Comparison of ENCODE assay signal across 8 mouse cellular contexts in genomic region chr19:27429281-27429680, GRCm38 (mm10). TPM values are rescaled to one million over a fixed set of nuclear protein-coding genes. Genes with fewer than 3 reads are reported as not detected.
DNase-seq lines count a peak whose midpoint lies in the region; ATAC-seq and TF ChIP-seq lines count a peak whose summit lies in the region.

No protein-coding gene starts in this region.

- peaks cover 16% of the 10 kb centered on the region for H3K36me3 ChIP-seq in lung, embryonic 14.5 days (ENCODE audit: insufficient read depth)
- H3K36me3 ChIP-seq in embryonic facial prominence, embryonic 14.5 days (ENCODE audit: control insufficient read depth, insufficient read depth, low read length): peaks cover 16% of the 10 kb centered on the region
- H3K36me3 ChIP-seq in limb, embryonic 12.5 days: peaks cover 14% of the 10 kb centered on the region

- under 1% methylated on average over 16 of the region's 16 CpGs for WGBS in lung, embryonic 14.5 days
- under 1% methylated on average over 14 of the region's 16 CpGs for WGBS in embryonic facial prominence, embryonic 14.5 days
- under 1% methylated on average over 16 of the region's 16 CpGs for WGBS in limb, embryonic 12.5 days
- under 1% methylated on average over 16 of the region's 16 CpGs for WGBS in olfactory bulb, adult 2 months

- H3K27ac ChIP-seq in lung, embryonic 14.5 days (ENCODE audit: low read depth): 0 out of 2 replicates have a peak overlapping the region, but pooled peaks have one; percentile 2
- H3K27ac ChIP-seq in embryonic facial prominence, embryonic 14.5 days (replicated peaks; ENCODE audit: low read depth, low read length): peak overlapping the region; percentile 56; the same call in 1 of the 2 replicates
- H3K27ac ChIP-seq in limb, embryonic 12.5 days: no peak overlapping the region
- no peak overlapping the region for H3K27ac ChIP-seq in olfactory bulb, adult 2 months (ENCODE audit: insufficient read depth, low read depth, low read length)

- H3K4me3 ChIP-seq in lung, embryonic 14.5 days (ENCODE audit: low read depth, low read length): peak overlapping the region; percentile 71
- H3K4me3 ChIP-seq in embryonic facial prominence, embryonic 14.5 days (ENCODE audit: low read depth, low read length): peak overlapping the region; percentile 78
- peak overlapping the region; percentile 77 for H3K4me3 ChIP-seq in limb, embryonic 12.5 days (replicated peaks)
- peak overlapping the region; percentile 63 for H3K4me3 ChIP-seq in olfactory bulb, adult 2 months (ENCODE audit: insufficient read depth, low read depth, low read length)

- H3K9me3 ChIP-seq in lung, embryonic 14.5 days (ENCODE audit: low read depth, low read length): no peaks in the 10 kb centered on the region
- H3K9me3 ChIP-seq in embryonic facial prominence, embryonic 14.5 days (ENCODE audit: control insufficient read depth, low read length): no peaks in the 10 kb centered on the region
- no peaks in the 10 kb centered on the region for H3K9me3 ChIP-seq in limb, embryonic 12.5 days

- peak overlapping the region; percentile 56 for H3K9ac ChIP-seq in lung, embryonic 14.5 days
- H3K9ac ChIP-seq in embryonic facial prominence, embryonic 14.5 days (ENCODE audit: low read depth, low read length): peak overlapping the region; percentile 70
- peak overlapping the region; percentile 61 for H3K9ac ChIP-seq in limb, embryonic 12.5 days (replicated peaks)

- TF ChIP-seq POLR2A in olfactory bulb, adult 2 months (IDR thresholded peaks at IDR 0.05; ENCODE audit: insufficient read depth, low read depth, low read length): no peak

- H3K27me3 ChIP-seq in lung, embryonic 14.5 days (ENCODE audit: insufficient read depth, low read length): no peaks in the 10 kb centered on the region
- no peaks in the 10 kb centered on the region for H3K27me3 ChIP-seq in embryonic facial prominence, embryonic 14.5 days (replicated peaks; ENCODE audit: control insufficient read depth, insufficient read depth, low read length)
- H3K27me3 ChIP-seq in limb, embryonic 12.5 days: no peaks in the 10 kb centered on the region

- ATAC-seq in lung, embryonic 14.5 days (ENCODE audit: insufficient read depth): no peak; the same call in 1 of the 2 replicates
- peak; percentile 15; the same call in 1 of the 2 replicates for ATAC-seq in embryonic facial prominence, embryonic 14.5 days (ENCODE audit: low read depth)
- ATAC-seq in limb, embryonic 12.5 days (ENCODE audit: insufficient number of reproducible peaks, insufficient read depth, low FRiP score, low TSS enrichment, low read depth): no peak

- no peak for TF ChIP-seq CTCF in lung, embryonic 14.5 days (IDR thresholded peaks at IDR 0.05; ENCODE audit: low read depth)
- TF ChIP-seq CTCF in olfactory bulb, adult 2 months (IDR thresholded peaks at IDR 0.05; ENCODE audit: insufficient read depth, low read depth, low read length): no peak

- H3K4me2 ChIP-seq in lung, embryonic 14.5 days: peak overlapping the region; percentile 76
- peak overlapping the region; percentile 78 for H3K4me2 ChIP-seq in embryonic facial prominence, embryonic 14.5 days (ENCODE audit: low read depth, low read length)
- H3K4me2 ChIP-seq in limb, embryonic 12.5 days: peak overlapping the region; percentile 80

- intact Hi-C loops in left cerebral cortex, postnatal 14 days (cut with DNase I): loop anchor here (5.0 to 10.0 kb wide), 4 partner anchors 177 to 697 kb away; no protein-coding TSS in a partner anchor

- peak; percentile 31 for DNase-seq in lung, embryonic 14.5 days
- DNase-seq in lung, adult 18-20 months: no peak
- DNase-seq in embryonic facial prominence, embryonic 14.5 days (ENCODE audit: low spot score): peak; percentile 2
- DNase-seq in cerebellum, adult 11 months: no peak
- DNase-seq in left cerebral cortex, postnatal 14 days (ENCODE audit: low spot score in 2 of 2): no peak
- no peak for DNase-seq in spleen, adult 18-20 months

- H3K4me1 ChIP-seq in lung, embryonic 14.5 days (ENCODE audit: insufficient read depth): no peaks in the 10 kb centered on the region
- peaks cover 16% of the 10 kb centered on the region for H3K4me1 ChIP-seq in embryonic facial prominence, embryonic 14.5 days (ENCODE audit: control insufficient read depth, insufficient read depth, low read length)
- H3K4me1 ChIP-seq in limb, embryonic 12.5 days (replicated peaks): peaks cover 19% of the 10 kb centered on the region
- no peaks in the 10 kb centered on the region for H3K4me1 ChIP-seq in olfactory bulb, adult 2 months (ENCODE audit: control insufficient read depth, insufficient read depth, low read length)

RNA-seq across cellular contexts. Expression of gene Pum3, which starts 0.3 kb away (rescaled TPM):
- 83.2 and 87.0 TPM in 2 replicates for polyA plus RNA-seq in lung, embryonic 14.5 days (2014; fragmentation: Nextera tagmentation; extraction: Ambion mirVana)
- 63.9 and 72.4 TPM in 2 replicates for polyA plus RNA-seq in embryonic facial prominence, embryonic 14.5 days (2014; fragmentation: Nextera tagmentation; extraction: Ambion mirVana)
- 86.8 and 95.5 TPM in 2 replicates for polyA plus RNA-seq in limb, embryonic 12.5 days (2016; fragmentation: Nextera tagmentation; extraction: Ambion mirVana)
- not detected in 2 replicates for polyA plus RNA-seq in olfactory bulb, adult 2 months (2012; ENCODE audit: insufficient read depth, insufficient read length, low replicate concordance, missing spikeins)
- 10 to 100 TPM; 61.1 to 67.3 TPM for total RNA-seq in left cerebral cortex, postnatal 14 days (2021)

Comparison
In these comparisons a context has a peak if more than half of its experiments do, and no peak if none do; other contexts are left out.
1. DNase-seq: peak in lung, embryonic 14.5 days (single experiment) and embryonic facial prominence, embryonic 14.5 days (single experiment); none in lung, adult 18-20 months (0 of 2), cerebellum, adult 11 months (single experiment), left cerebral cortex, postnatal 14 days (0 of 2) and spleen, adult 18-20 months (0 of 2).
2. H3K27ac ChIP-seq: peak in lung, embryonic 14.5 days (single experiment) and embryonic facial prominence, embryonic 14.5 days (single experiment); none in limb, embryonic 12.5 days (single experiment) and olfactory bulb, adult 2 months (single experiment).
3. Peak in every context shown above with its lines, with median percentiles within 50 percentile points of each other: H3K4me2 ChIP-seq, H3K4me3 ChIP-seq and H3K9ac ChIP-seq.